Mouse (Mus musculus): ENCODE measurements at regions not wholly inside any gene's neighbourhood (a gene's known extent, or its start where the extent isn't known, plus 50 kb on each side); places are given as distances from the start of the nearest gene placed in this dataset.

- no peak for DNase-seq (ENCODE audit: low read depth, low spot score)
These were observed 67.4 kb downstream of the Avpr1a start for GRCm38 (mm10) chr10:122515698-122516097.

GRCm38 (mm10) chr10:122519274-122519790, 71.0 kb downstream of the Avpr1a start:
- no peak for DNase-seq (ENCODE audit: low read depth, low spot score)

DNA sequence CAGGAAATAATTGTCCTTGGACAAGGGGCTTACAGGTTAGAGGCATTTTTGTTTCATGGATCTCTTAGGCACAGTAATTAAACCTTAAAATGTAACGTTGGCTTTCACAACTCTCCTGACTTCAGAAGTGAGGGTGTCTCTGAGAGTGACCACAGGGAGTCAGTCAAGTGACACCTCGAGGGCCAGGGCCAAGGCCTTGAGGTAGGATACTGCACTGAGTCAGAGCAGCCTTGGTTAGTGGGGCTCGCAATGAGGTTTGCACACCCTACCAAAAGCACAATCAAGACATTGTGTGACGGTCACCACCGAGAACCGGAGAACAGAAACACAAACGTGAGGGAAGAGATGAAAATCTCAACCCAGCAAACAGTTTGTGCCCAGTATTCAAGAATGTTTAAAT, 71.7 kb downstream of the Avpr1a start:
- no peak for DNase-seq (ENCODE audit: low read depth, low spot score)

DNA sequence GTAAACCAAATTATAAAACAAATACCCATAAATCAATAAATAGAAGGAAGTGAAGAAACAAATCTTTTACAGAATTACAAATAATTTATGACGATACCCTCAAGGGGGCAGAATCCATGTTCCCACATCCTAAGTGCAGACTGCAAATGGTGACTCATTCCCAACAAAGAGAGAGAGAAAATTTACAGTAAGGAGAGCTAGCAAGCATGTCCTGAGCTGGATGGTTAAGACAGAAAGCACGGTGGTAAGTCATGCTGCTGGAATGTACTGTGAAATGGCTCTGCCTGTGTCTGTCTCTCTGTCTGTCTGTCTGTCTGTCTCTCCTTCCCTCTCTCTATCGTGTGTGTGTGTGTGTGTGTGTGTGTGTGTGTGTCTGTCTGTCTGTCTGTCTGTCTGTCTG, 74.3 kb downstream of the Avpr1a start:
- DNase-seq (ENCODE audit: low read depth, low spot score) = no peak

DNA sequence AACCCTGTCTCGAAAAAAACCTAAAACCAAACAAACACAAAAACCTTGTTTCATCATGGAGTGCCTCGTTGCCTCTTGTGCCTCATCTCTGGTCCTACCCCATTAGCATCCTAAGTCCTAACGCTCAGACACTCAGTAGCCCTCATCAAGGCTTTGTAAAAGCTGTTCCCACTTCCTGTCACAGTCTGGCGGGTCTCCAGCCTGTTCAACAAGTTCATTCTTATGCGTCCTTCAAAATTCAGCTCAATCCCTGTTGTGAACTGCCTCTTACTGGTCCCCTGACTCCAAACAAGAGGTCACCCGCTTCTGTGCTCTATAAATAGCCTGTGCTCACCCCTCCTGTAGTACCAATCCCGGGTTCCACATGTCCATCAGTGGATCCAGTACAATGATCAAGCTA, 77.1 kb downstream of the Avpr1a start:
- no peak for DNase-seq (ENCODE audit: low read depth, low spot score)

GRCm38 (mm10) chr10:122525807-122526206, 77.5 kb downstream of the Avpr1a start:
- DNase-seq (ENCODE audit: low read depth, low spot score) = no peak

- no peak for DNase-seq (ENCODE audit: low read depth, low spot score)
These were observed 79.9 kb downstream of the Avpr1a start for GRCm38 (mm10) chr10:122528222-122528621.

- peak; percentile 41 for DNase-seq (ENCODE audit: low read depth, low spot score)
These were observed 80.8 kb downstream of the Avpr1a start for GRCm38 (mm10) chr10:122528973-122529703.

- no peak for DNase-seq (ENCODE audit: low read depth, low spot score)
These were observed 86.4 kb downstream of the Avpr1a start for GRCm38 (mm10) chr10:122534714-122535113.

- no peak for DNase-seq (ENCODE audit: low read depth, low spot score)
These were observed 86.8 kb downstream of the Avpr1a start for GRCm38 (mm10) chr10:122535137-122535536.

DNA sequence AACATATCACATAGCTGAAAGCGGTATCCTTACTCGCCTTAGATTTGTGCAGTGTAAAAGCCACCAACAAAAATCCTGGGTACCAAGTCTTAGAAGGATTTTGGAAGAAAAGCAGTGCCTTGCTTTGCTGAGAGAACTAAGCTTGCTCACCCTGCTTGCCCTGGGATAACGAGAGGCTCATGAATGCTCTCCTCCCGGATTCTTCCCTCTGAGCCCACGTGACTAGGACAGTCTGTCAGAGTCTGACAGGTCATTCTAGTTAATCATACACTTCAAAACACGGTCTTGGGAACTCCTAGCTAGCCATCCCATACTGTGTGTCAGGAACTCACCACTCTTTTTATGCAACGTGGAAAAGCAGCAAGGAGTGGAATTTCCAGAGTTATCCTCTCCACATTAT, 91.4 kb downstream of the Avpr1a start:
- no peak for DNase-seq (ENCODE audit: low read depth, low spot score)

DNA sequence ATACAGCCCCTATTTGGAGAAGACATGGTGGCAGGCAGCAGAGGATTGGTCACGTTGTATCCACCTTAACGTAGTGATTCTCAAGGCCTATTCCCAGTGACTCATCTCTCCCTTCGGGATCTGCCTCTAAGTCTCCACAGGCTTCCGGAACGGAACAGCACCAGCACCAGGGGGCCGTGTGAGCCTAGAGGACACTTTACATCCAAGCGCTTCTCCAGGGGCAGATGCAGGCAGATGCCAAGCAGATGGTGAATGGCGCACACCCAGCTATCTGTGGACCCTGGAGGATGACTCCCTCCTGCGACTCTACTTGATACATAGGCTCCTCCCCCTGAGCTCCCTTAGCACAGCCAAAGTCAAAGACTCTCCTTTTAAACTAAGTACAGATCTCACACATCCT, 94.3 kb downstream of the Avpr1a start:
- no peak for DNase-seq (ENCODE audit: low read depth, low spot score)

DNA sequence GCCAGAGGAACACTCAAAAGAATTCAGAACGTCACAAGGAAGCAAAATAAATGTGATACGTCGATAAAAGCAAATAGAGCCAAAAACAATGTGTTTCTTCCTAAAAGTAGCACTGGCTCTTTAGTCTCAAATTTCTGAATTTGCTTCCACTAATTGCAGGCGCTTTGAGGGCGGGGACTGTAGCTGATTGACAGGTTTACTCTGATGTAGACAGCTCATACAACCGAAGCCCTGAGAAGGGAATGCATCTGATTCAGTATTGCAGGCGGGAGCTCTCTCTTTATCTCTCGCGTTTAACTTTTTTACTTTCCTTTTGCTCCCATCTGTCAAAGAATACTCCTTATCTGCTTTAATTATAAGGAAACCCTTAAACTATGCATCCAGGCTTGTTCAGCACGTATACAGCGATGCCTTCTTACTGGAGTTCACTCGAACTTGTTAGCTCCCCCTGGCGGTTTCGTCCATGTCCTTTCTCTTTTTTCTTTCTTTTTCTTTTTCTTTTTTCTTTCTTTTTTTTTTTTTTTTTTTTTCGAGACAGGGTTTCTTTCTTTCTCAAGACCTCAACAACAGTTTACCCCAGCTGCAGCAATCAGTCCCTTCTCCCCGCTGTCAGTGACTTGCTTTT, 95.9 kb downstream of the Avpr1a start:
- DNase-seq (ENCODE audit: low read depth, low spot score) = peak; percentile 65

DNA sequence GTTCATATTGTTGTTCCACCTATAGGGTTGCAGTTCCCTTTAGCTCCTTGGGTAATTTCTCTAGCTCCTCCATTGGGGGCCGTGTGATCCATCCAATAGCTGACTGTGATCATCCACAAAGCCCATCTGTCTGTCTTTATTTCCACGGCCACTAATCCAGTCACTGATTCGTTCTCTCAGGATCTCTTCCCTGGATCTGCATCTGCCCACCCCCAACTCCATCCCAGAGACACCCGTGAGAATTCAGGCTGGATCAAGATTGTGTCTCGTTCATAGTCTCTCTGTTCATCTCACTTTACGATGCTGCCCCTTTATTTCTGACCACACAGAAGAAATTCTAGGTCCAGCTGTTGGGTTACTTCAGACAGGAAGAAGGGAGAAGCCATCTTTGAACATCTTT, 96.7 kb downstream of the Avpr1a start:
- DNase-seq (ENCODE audit: low read depth, low spot score) = no peak

DNA sequence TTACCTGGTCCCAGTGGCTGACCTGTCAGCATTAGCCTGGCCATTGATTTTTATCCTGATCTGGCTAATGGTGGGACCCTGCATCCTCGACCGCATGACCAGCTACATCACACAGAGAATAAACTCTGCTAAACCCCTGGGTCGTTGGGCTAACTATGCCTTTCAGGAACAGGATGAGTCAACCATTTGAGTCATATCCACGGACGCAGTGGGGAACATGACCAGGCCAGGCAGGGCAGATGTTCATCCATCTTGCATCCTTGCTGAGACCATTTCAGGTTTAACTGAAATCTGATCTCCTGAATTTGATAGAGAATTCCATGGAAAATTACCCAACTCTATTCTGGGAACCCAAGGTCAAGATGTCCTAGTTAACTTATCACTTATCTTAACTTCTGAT, 103.3 kb downstream of the Avpr1a start:
- DNase-seq (ENCODE audit: low read depth, low spot score) = no peak

DNA sequence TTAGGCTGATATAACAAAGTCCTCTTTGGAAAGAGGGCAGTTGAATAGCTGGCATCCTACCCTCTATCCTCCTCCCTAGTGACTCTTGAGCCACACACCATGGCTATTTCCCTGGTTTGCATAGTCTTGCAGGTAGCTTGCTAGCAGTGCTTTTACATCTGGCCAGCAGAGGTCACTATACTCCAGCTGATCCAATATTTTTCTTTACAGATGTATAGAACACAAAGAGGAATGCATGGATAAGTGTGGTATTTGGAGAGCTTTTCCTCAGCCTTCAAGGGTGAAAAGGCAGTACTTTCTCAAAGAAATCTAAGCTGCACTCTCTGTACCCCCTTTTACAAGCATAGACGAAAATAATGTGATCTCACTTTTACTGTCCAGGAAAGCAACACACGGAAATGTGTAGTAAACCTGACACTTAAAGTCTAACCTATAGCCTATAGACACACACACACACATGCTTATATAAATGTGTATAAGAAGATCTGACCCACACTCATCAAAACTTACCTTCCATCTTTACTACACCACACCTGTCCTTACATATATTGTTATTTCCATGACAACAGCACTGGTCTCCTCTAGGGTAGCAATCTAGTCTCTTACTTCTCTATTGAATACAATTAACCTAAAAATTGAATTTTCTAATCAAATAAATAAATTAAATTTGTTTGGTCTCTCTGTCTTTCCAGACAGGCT, 105.0 kb downstream of the Avpr1a start:
- peak; percentile 55 for DNase-seq (ENCODE audit: low read depth, low spot score)

GRCm38 (mm10) chr10:122553851-122554250, 105.6 kb downstream of the Avpr1a start:
- no peak for DNase-seq (ENCODE audit: low read depth, low spot score)

GRCm38 (mm10) chr10:122558660-122559059, 110.4 kb downstream of the Avpr1a start:
- DNase-seq (ENCODE audit: low read depth, low spot score) = no peak

DNA sequence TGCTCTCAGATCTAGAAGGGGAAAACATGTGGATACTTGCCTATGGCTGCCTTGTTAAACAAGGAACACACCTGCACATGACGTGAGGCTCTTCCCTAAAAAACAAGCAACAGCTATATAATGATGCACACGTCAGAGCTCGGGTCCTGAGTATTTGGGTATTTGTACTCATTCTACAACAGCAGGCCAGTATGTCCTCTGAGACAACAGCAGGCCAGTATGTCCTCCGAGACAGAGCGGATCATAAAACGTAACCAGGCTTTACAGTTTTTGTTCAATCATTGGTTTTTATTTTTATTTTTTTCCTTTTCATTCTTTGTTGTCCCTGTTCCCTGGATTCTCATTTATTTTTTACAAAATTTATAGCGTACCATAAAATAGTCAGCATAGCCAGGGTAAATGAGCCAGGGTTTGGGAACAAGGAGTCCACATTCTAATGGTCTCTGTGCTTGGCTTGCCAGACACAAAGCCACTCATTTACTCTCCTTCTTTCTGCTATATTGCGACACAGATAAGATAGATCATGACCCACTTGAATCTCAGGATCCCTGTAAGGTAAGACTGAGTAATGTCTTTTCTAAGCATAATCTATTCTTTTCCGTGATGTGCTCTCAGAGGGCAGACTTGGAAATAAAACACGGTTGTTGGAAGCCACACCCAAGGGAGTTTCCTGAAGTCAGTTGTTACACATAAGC, 111.8 kb downstream of the Avpr1a start:
- no peak for DNase-seq (ENCODE audit: low read depth, low spot score)

DNA sequence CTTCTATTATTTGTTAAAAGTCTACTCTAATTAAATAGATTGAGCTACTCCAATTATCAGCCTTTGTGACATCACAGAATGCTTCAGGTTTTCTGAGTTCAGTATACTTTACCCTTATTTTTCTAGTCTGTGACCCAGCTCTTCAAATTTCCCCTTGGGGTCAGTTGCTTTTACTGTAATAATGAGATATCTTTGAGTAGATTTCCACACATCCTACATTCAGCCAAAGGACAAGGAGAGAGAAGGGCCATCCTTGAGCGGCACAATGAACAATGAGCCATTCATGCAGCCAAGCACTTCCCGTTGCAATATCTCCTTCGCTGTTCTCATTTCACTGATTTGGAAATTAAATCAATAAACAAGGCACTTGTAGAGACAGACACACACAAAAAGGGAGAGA, 113.6 kb downstream of the Avpr1a start:
- DNase-seq (ENCODE audit: low read depth, low spot score) = no peak

GRCm38 (mm10) chr10:122562542-122562941, 114.2 kb downstream of the Avpr1a start:
- DNase-seq (ENCODE audit: low read depth, low spot score) = no peak

GRCm38 (mm10) chr10:122563973-122564372, 114.6 kb upstream of the Ppm1h start:
- DNase-seq (ENCODE audit: low read depth, low spot score) = no peak
